10 mouse cellular contexts compared by ENCODE assay signal in the genomic region with DNA sequence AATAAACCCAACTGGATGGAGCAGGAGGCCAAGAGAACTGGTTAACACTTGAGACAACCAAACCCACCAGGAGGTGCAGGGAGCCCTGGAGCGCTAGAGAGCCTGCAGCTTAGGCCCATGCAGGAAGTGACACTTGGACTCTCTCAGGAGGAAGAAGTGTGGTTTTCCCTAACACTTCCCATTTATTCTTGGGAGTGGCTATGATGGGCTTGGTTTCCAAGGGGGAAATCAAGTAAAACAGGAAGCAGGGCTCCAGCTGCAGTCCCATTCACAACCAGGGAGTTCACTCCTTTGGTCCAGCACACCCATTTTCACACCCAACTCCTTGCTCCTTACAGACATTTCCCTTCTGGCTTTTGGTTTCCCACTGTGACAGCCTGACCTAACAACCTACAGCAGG.
"Had no signal": no experiment of that assay in that cellular context is flagged by ENCODE, and none has a peak within 500 bp of the region (broad histone marks: within the 10 kb centered on the region; RNA-seq: fewer than 3 reads in every experiment).

No protein-coding gene starts in this region.

- H3K9me3 ChIP-seq: limb, embryonic 15.5 days; liver, embryonic 12.5 days; midbrain, embryonic 13.5 days had no signal

- H3K4me1 ChIP-seq: limb, embryonic 15.5 days; liver, embryonic 12.5 days had no signal

- H3K4me3 ChIP-seq: limb, embryonic 15.5 days; liver, embryonic 12.5 days; midbrain, embryonic 13.5 days had no signal

- ATAC-seq: liver, embryonic 12.5 days; midbrain, embryonic 13.5 days had no signal

- H3K27ac ChIP-seq: limb, embryonic 15.5 days; liver, embryonic 12.5 days; midbrain, embryonic 13.5 days had no signal

- DNase-seq: kidney, postnatal 10 days; kidney, postnatal 4 days; lung, embryonic 14.5 days; lung, postnatal 14 days; right cerebral cortex, adult 18-20 months; right cerebral cortex, postnatal 25 days; thymus, postnatal 4 days had no signal

- H3K27me3 ChIP-seq: limb, embryonic 15.5 days; liver, embryonic 12.5 days; midbrain, embryonic 13.5 days had no signal

- H3K9ac ChIP-seq: limb, embryonic 15.5 days; liver, embryonic 12.5 days; lung, embryonic 14.5 days; midbrain, embryonic 13.5 days had no signal
